Mouse (Mus musculus): ENCODE measurements around the gene Ltbp2.

DNA sequence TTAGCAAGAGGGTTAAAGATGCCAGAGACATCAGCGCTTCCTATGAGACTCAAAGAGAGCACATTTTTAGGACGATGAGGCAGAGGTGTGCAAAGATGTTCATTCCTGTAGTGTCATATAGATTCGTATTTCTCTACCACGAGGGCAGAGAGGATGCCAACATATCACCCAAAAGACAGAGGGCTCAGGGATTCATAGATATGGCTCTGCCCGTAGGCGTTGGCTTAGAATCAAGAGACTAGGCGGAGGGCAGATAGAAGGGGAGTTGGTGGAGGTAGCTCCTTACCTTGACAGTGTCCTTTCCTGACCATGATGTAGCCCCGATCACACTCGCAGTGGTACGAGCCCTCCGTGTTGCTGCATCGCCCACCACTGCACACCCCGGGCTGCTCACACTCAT lies 77.2 kb downstream of the Ltbp2 start:
- TF ChIP-seq POLR2A (IDR thresholded peaks at IDR 0.05; ENCODE audit: borderline replicate concordance, extremely low read depth, low read depth, low read length) (no peak), CTCF (IDR thresholded peaks at IDR 0.05; ENCODE audit: insufficient read depth, low read length) (no peak)

Data from lung, adult 2 months (tissue).